Mouse (Mus musculus): Measurements from ENCODE around the gene Scn1a.

Gene Scn1a

GRCm38 (mm10) chr2:66244013-66244412 lies 196.6 kb downstream of the Scn1a start:
- DNase-seq (ENCODE audit: low read depth, low spot score): no peak

GRCm38 (mm10) chr2:66240334-66240733 lies 200.3 kb downstream of the Scn1a start:
- DNase-seq (ENCODE audit: low read depth, low spot score): no peak

GRCm38 (mm10) chr2:66238886-66239285 lies 201.8 kb downstream of the Scn1a start:
- DNase-seq (ENCODE audit: low read depth, low spot score): no peak

- DNase-seq (ENCODE audit: low read depth, low spot score): no peak
Measured at GRCm38 (mm10) chr2:66220954-66221353, 219.7 kb downstream of the Scn1a start.
